Mouse (Mus musculus): ENCODE measurements around the gene Prkar1b. TPM values are rescaled to one million over a fixed set of nuclear protein-coding genes. Genes with fewer than 3 reads are reported as not detected.

Gene Prkar1b
- polyA plus RNA-seq, 1 experiment from 2014 or later = 19.5 TPM

DNA sequence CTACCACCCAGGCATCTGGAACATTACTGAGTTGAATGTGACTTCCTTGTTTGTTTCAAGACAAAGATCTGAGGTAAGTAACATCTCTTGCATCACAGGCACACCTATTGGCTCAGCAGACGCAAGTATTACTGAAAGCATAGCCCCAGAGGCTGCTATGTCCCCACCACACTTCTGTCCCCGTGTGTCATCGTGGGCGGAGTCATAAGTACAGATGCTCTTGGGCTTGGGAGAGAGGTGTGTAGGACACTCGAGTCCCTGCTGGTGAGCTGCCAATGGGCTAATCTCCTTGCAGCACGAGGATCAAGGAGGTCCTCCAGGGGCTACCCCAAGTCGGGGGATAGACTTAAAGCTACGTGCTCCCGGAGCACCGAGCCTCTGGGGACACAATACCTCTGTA, 96.6 kb downstream of the Prkar1b start:
- Histone ChIP-seq H3K27ac (ENCODE audit: low read length) (no peak overlapping the region), H3K4me3 (ENCODE audit: low read depth, low read length) (no peak overlapping the region), H3K9me3 (ENCODE audit: control insufficient read depth, low read depth, low read length) (no peaks in the 10 kb centered on the region), H3K36me3 (ENCODE audit: control insufficient read depth, insufficient read depth, low read length) (no peaks in the 10 kb centered on the region), H3K4me2 (replicated peaks; ENCODE audit: low read depth, low read length) (no peak overlapping the region), H3K9ac (replicated peaks; ENCODE audit: low read depth, low read length) (no peak overlapping the region), H3K4me1 (ENCODE audit: control insufficient read depth, insufficient read depth, low read length) (0 out of 2 replicates have a peak, but pooled peaks cover 7% of the 10 kb centered on the region), H3K27me3 (ENCODE audit: control insufficient read depth, insufficient read depth, low read length) (no peaks in the 10 kb centered on the region)
- ATAC-seq (ENCODE audit: insufficient number of reproducible peaks, insufficient read depth, low FRiP score, low read depth) = no peak
- WGBS = 85% methylated on average over 10 of the region's 10 CpGs

DNA sequence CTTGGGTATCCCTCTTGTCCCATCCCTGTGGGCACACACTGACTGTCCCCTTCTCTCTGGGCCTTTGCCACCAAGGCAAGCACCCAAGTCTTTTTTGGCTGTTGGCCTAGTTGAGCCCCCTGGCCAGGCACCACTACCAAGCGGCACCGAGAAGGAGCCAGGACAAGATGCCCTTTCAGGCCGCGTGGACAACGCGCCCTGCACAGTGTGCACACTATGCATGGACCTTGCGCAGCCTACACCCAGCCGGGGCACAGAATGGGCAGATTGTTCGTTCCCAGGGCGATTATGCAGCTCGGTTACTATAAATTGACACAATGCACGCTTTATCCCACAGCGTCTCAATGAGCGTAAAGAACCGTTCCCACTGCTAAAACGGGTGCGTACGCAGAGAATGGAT, 98.5 kb downstream of the Prkar1b start:
- ATAC-seq (ENCODE audit: insufficient number of reproducible peaks, insufficient read depth, low FRiP score, low read depth) = no peak
- no peaks in the 10 kb centered on the region for H3K27me3 ChIP-seq (ENCODE audit: control insufficient read depth, insufficient read depth, low read length)
- no peaks in the 10 kb centered on the region for H3K36me3 ChIP-seq (ENCODE audit: control insufficient read depth, insufficient read depth, low read length)
- H3K9ac ChIP-seq (replicated peaks; ENCODE audit: low read depth, low read length) = no peak overlapping the region
- WGBS = 91% methylated on average over 18 of the region's 18 CpGs
- no peak overlapping the region for H3K27ac ChIP-seq (ENCODE audit: low read length)
- H3K9me3 ChIP-seq (ENCODE audit: control insufficient read depth, low read depth, low read length) = no peaks in the 10 kb centered on the region
- H3K4me3 ChIP-seq (ENCODE audit: low read depth, low read length) = no peak overlapping the region
- H3K4me1 ChIP-seq (ENCODE audit: control insufficient read depth, insufficient read depth, low read length) = 0 out of 2 replicates have a peak, but pooled peaks cover 2% of the 10 kb centered on the region
- no peak overlapping the region for H3K4me2 ChIP-seq (replicated peaks; ENCODE audit: low read depth, low read length)

DNA sequence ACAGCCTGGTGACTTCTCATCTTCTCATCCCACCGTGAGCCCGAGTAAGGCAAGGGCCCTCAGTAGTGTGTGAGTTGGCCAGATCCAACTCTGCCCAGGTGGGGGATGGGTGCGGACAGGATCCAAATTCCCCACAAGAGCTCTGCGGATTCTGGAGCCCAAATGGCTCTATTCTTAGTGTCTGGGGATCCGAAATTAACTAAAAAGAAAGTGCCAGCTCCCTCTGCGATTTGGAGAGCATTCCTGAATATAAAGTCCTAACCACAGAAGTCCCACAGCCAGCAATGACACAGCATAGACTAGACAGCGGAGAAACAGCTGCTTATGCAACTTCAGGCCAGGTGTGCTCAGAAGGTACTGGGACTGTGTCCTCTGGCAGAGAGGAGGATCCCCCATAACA, 100.4 kb downstream of the Prkar1b start:
- Histone ChIP-seq H3K9ac (replicated peaks; ENCODE audit: low read depth, low read length) (no peak overlapping the region), H3K27ac (ENCODE audit: low read length) (no peak overlapping the region), H3K4me1 (ENCODE audit: control insufficient read depth, insufficient read depth, low read length) (no peaks in the 10 kb centered on the region), H3K4me3 (ENCODE audit: low read depth, low read length) (no peak overlapping the region), H3K9me3 (ENCODE audit: control insufficient read depth, low read depth, low read length) (no peaks in the 10 kb centered on the region), H3K27me3 (ENCODE audit: control insufficient read depth, insufficient read depth, low read length) (no peaks in the 10 kb centered on the region), H3K4me2 (replicated peaks; ENCODE audit: low read depth, low read length) (no peak overlapping the region), H3K36me3 (ENCODE audit: control insufficient read depth, insufficient read depth, low read length) (no peaks in the 10 kb centered on the region)
- ATAC-seq (ENCODE audit: insufficient number of reproducible peaks, insufficient read depth, low FRiP score, low read depth) = no peak
- 75% methylated on average over 7 of the region's 7 CpGs for WGBS

DNA sequence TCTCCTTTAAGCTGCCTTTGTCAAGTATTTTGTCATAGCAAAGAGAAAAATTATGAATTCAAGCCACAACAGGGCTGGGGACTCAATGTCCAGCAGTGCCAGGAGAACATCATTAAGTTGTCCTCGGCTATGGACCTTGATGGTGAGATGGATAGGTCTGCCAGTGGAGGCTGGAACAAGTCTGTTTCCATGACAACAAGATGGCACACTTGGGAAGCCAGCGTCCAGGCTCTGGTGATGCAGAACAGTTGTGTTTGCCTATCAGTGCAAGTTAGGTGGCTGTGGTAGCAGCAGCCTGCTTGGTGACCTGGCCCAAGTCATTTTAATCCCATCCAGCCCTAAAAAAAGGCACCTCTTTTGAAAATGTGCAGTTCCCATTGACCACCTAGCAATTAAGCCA, 102.6 kb downstream of the Prkar1b start:
- WGBS = 51% methylated on average over 2 of the region's 2 CpGs
- H3K9ac ChIP-seq (replicated peaks; ENCODE audit: low read depth, low read length) = no peak overlapping the region
- no peak overlapping the region for H3K4me2 ChIP-seq (replicated peaks; ENCODE audit: low read depth, low read length)
- no peak overlapping the region for H3K27ac ChIP-seq (ENCODE audit: low read length)
- ATAC-seq (ENCODE audit: insufficient number of reproducible peaks, insufficient read depth, low FRiP score, low read depth) = no peak
- no peak overlapping the region for H3K4me3 ChIP-seq (ENCODE audit: low read depth, low read length)
- H3K4me1 ChIP-seq (ENCODE audit: control insufficient read depth, insufficient read depth, low read length) = no peaks in the 10 kb centered on the region
- no peaks in the 10 kb centered on the region for H3K27me3 ChIP-seq (ENCODE audit: control insufficient read depth, insufficient read depth, low read length)
- no peaks in the 10 kb centered on the region for H3K36me3 ChIP-seq (ENCODE audit: control insufficient read depth, insufficient read depth, low read length)
- H3K9me3 ChIP-seq (ENCODE audit: control insufficient read depth, low read depth, low read length) = no peaks in the 10 kb centered on the region

DNA sequence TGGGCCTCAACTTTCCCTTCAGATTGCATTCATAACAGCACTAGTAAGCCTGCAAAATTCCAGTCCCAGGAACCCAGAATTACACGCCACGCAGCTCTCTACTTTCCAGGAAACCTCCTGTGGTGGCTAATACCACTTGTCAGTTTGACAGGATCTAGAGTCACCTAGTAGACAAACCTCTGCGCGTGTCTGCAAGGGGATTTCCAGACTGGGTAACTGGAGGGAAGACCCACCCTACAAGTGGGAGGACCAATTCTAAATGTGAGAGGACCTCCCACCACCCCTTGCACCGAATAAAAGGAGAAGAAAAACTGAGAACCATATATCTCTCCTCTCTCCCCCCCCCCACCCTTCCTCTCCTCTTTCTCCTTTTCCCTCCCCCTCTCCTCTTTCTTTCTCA, 103.2 kb downstream of the Prkar1b start:
- 64% methylated on average over 5 of the region's 5 CpGs for WGBS
- H3K4me2 ChIP-seq (replicated peaks; ENCODE audit: low read depth, low read length) = no peak overlapping the region
- no peak for ATAC-seq (ENCODE audit: insufficient number of reproducible peaks, insufficient read depth, low FRiP score, low read depth)
- H3K27ac ChIP-seq (ENCODE audit: low read length) = no peak overlapping the region
- no peak overlapping the region for H3K9ac ChIP-seq (replicated peaks; ENCODE audit: low read depth, low read length)
- H3K36me3 ChIP-seq (ENCODE audit: control insufficient read depth, insufficient read depth, low read length) = no peaks in the 10 kb centered on the region
- H3K4me3 ChIP-seq (ENCODE audit: low read depth, low read length) = no peak overlapping the region
- H3K4me1 ChIP-seq (ENCODE audit: control insufficient read depth, insufficient read depth, low read length) = no peaks in the 10 kb centered on the region
- H3K27me3 ChIP-seq (ENCODE audit: control insufficient read depth, insufficient read depth, low read length) = no peaks in the 10 kb centered on the region
- no peaks in the 10 kb centered on the region for H3K9me3 ChIP-seq (ENCODE audit: control insufficient read depth, low read depth, low read length)

DNA sequence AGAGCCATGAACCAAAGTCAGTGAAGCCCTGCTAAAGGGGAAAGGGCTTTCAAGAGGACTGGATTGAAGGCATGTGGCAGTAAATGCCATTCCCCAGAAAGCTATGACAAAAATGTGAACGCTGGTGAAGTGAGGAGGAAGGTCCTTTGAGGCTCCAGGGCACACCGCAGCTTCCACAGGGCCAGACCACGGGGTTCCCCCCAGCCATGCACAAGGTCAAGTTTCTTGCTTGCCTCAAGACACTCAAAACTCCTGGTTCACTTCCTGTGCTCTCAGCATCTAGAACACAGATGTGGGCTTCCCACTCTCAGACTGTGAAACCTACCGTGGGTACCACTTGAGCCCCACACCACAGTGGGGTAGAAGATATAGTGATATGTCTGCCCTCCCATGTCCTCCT, 106.3 kb downstream of the Prkar1b start:
- H3K9ac ChIP-seq (replicated peaks; ENCODE audit: low read depth, low read length) = no peak overlapping the region
- H3K4me3 ChIP-seq (ENCODE audit: low read depth, low read length) = no peak overlapping the region
- no peaks in the 10 kb centered on the region for H3K4me1 ChIP-seq (ENCODE audit: control insufficient read depth, insufficient read depth, low read length)
- no peak overlapping the region for H3K4me2 ChIP-seq (replicated peaks; ENCODE audit: low read depth, low read length)
- no peaks in the 10 kb centered on the region for H3K27me3 ChIP-seq (ENCODE audit: control insufficient read depth, insufficient read depth, low read length)
- H3K27ac ChIP-seq (ENCODE audit: low read length) = no peak overlapping the region
- no peaks in the 10 kb centered on the region for H3K36me3 ChIP-seq (ENCODE audit: control insufficient read depth, insufficient read depth, low read length)
- no peaks in the 10 kb centered on the region for H3K9me3 ChIP-seq (ENCODE audit: control insufficient read depth, low read depth, low read length)
- ATAC-seq (ENCODE audit: insufficient number of reproducible peaks, insufficient read depth, low FRiP score, low read depth) = no peak
- 64% methylated on average over 4 of the region's 4 CpGs for WGBS

DNA sequence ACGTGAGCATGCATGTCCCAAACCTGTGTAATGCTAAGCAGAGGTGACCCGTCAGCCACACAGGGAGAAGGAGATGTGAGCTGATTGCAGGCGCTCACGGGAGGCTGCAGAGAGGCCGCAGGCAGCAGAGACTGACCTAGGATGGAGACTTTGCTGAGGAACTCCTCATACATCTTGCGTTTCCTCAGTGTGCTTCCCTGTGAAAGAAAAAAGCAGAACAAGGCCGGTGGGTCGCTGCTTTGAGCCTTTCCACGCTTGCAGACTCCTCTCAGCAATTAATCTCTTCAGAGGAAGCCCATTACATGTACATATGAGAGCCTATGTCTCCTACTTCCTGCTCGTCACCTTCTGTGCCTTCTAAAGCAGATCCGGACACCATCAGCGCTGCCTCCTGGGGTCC, 107.5 kb downstream of the Prkar1b start:
- Histone ChIP-seq H3K27ac (ENCODE audit: low read length) (no peak overlapping the region), H3K9ac (replicated peaks; ENCODE audit: low read depth, low read length) (no peak overlapping the region), H3K4me2 (replicated peaks; ENCODE audit: low read depth, low read length) (no peak overlapping the region), H3K36me3 (ENCODE audit: control insufficient read depth, insufficient read depth, low read length) (no peaks in the 10 kb centered on the region), H3K27me3 (ENCODE audit: control insufficient read depth, insufficient read depth, low read length) (no peaks in the 10 kb centered on the region), H3K9me3 (ENCODE audit: control insufficient read depth, low read depth, low read length) (no peaks in the 10 kb centered on the region), H3K4me1 (ENCODE audit: control insufficient read depth, insufficient read depth, low read length) (no peaks in the 10 kb centered on the region), H3K4me3 (ENCODE audit: low read depth, low read length) (no peak overlapping the region)
- ATAC-seq (ENCODE audit: insufficient number of reproducible peaks, insufficient read depth, low FRiP score, low read depth) = no peak
- WGBS = 71% methylated on average over 12 of the region's 12 CpGs

DNA sequence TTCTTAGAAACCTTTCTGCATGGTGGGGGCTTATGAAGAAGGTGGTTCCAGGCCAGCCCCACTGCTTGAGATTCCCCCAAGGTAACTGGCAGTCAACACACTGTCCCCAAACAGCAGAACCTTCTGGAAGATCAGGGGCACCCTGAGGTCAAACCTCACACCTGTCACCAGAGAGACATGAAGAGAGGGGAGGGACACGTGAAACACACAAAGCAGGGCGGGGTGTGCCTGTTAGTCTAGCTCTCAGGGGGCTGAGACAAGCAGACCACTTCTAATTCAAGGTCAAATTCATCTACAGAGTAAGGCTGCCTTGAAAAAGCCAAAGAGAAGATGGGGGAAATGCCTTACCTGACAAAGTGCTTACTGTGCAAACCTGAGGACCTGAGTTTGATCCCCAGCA, 114.6 kb downstream of the Prkar1b start:
- H3K4me2 ChIP-seq (replicated peaks; ENCODE audit: low read depth, low read length) = no peak overlapping the region
- peaks cover 18% of the 10 kb centered on the region for H3K4me1 ChIP-seq (ENCODE audit: control insufficient read depth, insufficient read depth, low read length)
- H3K9ac ChIP-seq (replicated peaks; ENCODE audit: low read depth, low read length) = no peak overlapping the region
- no peaks in the 10 kb centered on the region for H3K27me3 ChIP-seq (ENCODE audit: control insufficient read depth, insufficient read depth, low read length)
- no peaks in the 10 kb centered on the region for H3K36me3 ChIP-seq (ENCODE audit: control insufficient read depth, insufficient read depth, low read length)
- 64% methylated on average over 2 of the region's 2 CpGs for WGBS
- H3K9me3 ChIP-seq (ENCODE audit: control insufficient read depth, low read depth, low read length) = no peaks in the 10 kb centered on the region
- H3K4me3 ChIP-seq (ENCODE audit: low read depth, low read length) = no peak overlapping the region
- H3K27ac ChIP-seq (ENCODE audit: low read length) = no peak overlapping the region
- no peak for ATAC-seq (ENCODE audit: insufficient number of reproducible peaks, insufficient read depth, low FRiP score, low read depth)

DNA sequence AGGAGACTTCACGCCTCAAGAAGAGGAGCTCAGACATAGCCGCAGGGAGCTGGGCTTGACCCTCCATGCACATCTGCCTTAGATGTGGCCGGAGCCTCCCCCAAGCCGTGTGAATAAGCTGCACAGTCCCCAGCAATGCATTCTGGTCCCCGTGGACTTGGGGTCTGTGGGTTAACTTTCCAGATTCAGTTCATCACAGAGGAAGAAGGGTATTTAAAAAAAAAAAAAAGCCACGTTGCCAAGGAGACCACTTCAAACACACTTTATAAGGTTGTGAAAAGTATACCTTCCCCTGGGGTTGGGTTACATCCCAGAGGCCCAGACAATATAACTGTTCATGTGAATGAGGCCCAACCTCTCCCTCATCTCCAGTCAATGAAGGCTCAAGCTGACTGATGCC, 115.1 kb downstream of the Prkar1b start:
- ATAC-seq (ENCODE audit: insufficient number of reproducible peaks, insufficient read depth, low FRiP score, low read depth) = no peak
- no peaks in the 10 kb centered on the region for H3K9me3 ChIP-seq (ENCODE audit: control insufficient read depth, low read depth, low read length)
- no peak overlapping the region for H3K4me2 ChIP-seq (replicated peaks; ENCODE audit: low read depth, low read length)
- no peak overlapping the region for H3K27ac ChIP-seq (ENCODE audit: low read length)
- H3K4me1 ChIP-seq (ENCODE audit: control insufficient read depth, insufficient read depth, low read length) = peaks cover 18% of the 10 kb centered on the region
- H3K4me3 ChIP-seq (ENCODE audit: low read depth, low read length) = no peak overlapping the region
- 39% methylated on average over 6 of the region's 6 CpGs for WGBS
- no peaks in the 10 kb centered on the region for H3K27me3 ChIP-seq (ENCODE audit: control insufficient read depth, insufficient read depth, low read length)
- no peak overlapping the region for H3K9ac ChIP-seq (replicated peaks; ENCODE audit: low read depth, low read length)
- H3K36me3 ChIP-seq (ENCODE audit: control insufficient read depth, insufficient read depth, low read length) = no peaks in the 10 kb centered on the region
